Mouse (Mus musculus) heart, adult 2 months (tissue): ENCODE data around the gene H2afv.

Experiments
- CTCF ChIP-seq: fragments of 200-600 bp; IDR thresholded peaks from 2 replicates; pipeline ENCODE4 v1.8.1; 2022; ENCODE audit warnings: antibody characterized with exemption, mild to moderate bottlenecking, moderate library complexity
- EP300 ChIP-seq: fragments of 200-500 bp; IDR thresholded peaks from 2 replicates; pipeline ENCODE4 v1.6.1; 2011; ENCODE audit warnings: low read depth, low read length, control low read depth; ENCODE audit not compliant: insufficient read depth
- POLR2A ChIP-seq: fragments of 200-500 bp; IDR thresholded peaks from 2 replicates; pipeline ENCODE4 v1.6.1; 2011; ENCODE audit warnings: mild to moderate bottlenecking, low read depth, low read length, control low read depth; ENCODE audit not compliant: insufficient read depth

GRCm38 (mm10) chr11:6388126-6388725 is 56.0 kb downstream of the H2afv start:
- no peak for TF ChIP-seq CTCF
- no peak for TF ChIP-seq EP300
- TF ChIP-seq POLR2A = no peak
